Mouse (Mus musculus): ENCODE data around the gene Slc34a1.

DNA sequence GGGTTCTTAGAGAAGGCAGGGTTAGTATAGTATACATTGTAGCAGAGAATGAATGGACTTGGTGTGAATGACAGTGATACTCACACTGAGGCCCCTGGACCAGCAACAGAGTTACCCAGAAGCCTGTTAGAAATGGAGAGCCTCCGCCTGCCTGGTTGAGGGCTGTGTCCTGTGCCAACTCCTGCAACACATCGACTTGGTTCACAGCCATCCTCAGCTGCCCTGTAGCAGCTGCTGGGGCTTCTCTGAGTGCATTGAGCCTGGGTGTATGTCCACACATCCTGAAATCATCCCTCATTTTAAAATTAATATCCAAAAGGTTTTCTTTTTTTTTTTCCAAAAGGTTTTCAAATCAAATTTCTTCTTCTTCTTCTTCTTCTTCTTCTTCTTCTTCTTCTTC lies 22.1 kb upstream of the Slc34a1 start:
- TF ChIP-seq CTCF (conservative IDR thresholded peaks at IDR 0.05; ENCODE audit: low read length) (no peak), POU5F1 (IDR thresholded peaks at IDR 0.05; ENCODE audit: borderline replicate concordance, low read length) (no peak), NANOG (IDR thresholded peaks at IDR 0.05; ENCODE audit: borderline replicate concordance, low read length) (no peak)
